Mouse (Mus musculus) spleen, adult 2 months (tissue): ENCODE measurements around the gene Ddx52. TPM values are rescaled to one million over a fixed set of nuclear protein-coding genes. Genes with fewer than 3 reads are reported as not detected.

ENCODE experiments used
- DNase-seq, 2 experiments: peaks; one replicate each; pipeline versions ENCODE4 v3.0.0 to v3.0.0-alpha.2; 2012 to 2021; ENCODE audit warnings: low spot score in 2 of 2, low read depth in 1 of 2
- H3K27ac ChIP-seq: fragments of 200-500 bp; 2 replicates; pipeline ENCODE4 v1.5.1; 2012; ENCODE audit warnings: low read length, inconsistent platforms; ENCODE audit not compliant: insufficient read depth
- H3K27me3 ChIP-seq: fragments of 200-500 bp; 2 replicates; pipeline ENCODE4 v1.6.1; 2012; ENCODE audit warnings: mild to moderate bottlenecking, moderate library complexity, low read length, inconsistent platforms; ENCODE audit not compliant: control insufficient read depth, insufficient read depth
- H3K36me3 ChIP-seq: fragments of 200-500 bp; 2 replicates; pipeline ENCODE4 v1.6.1; 2012; ENCODE audit warnings: mild to moderate bottlenecking, low read length, inconsistent platforms; ENCODE audit not compliant: control insufficient read depth, insufficient read depth
- H3K4me1 ChIP-seq: fragments of 200-500 bp; 2 replicates; pipeline ENCODE4 v1.6.1; 2011; ENCODE audit warnings: inconsistent platforms; ENCODE audit not compliant: control insufficient read depth, insufficient read depth, insufficient read length
- H3K4me3 ChIP-seq: fragments of 200-500 bp; 2 replicates; pipeline ENCODE4 v1.5.1; 2011; ENCODE audit warnings: mild to moderate bottlenecking, inconsistent platforms; ENCODE audit not compliant: insufficient read depth, insufficient read length; ENCODE audit errors: extremely low read depth
- CTCF ChIP-seq: fragments of 200-500 bp; IDR thresholded peaks from 2 replicates; pipeline ENCODE4 v1.5.1; 2011; ENCODE audit warnings: mild to moderate bottlenecking, inconsistent platforms; ENCODE audit not compliant: insufficient read depth, insufficient read length, insufficient replicate concordance; ENCODE audit errors: extremely low read depth
- POLR2A ChIP-seq: fragments of 200-500 bp; IDR thresholded peaks from 2 replicates; pipeline ENCODE4 v1.6.1; 2011; ENCODE audit warnings: low read depth, low read length, inconsistent platforms
- WGBS: fragments of 180-500 bp; shearing (Covaris S2); methylation state at CpG from one replicate; pipeline ENCODE4 v1.1.7; 2018; 5-methylcytosine and 5-hydroxymethylcytosine counted together
- polyA plus RNA-seq: library from polyadenylated mRNA; depleted of rRNA; stranded (reverse); fragments of >200 nt; gene quantifications from 2 replicates; pipeline ENCODE4 v1.2.3, GENCODE M21; 2012

The Ddx52 gene
- polyA plus RNA-seq, 1 experiment = 3.1 TPM

DNA sequence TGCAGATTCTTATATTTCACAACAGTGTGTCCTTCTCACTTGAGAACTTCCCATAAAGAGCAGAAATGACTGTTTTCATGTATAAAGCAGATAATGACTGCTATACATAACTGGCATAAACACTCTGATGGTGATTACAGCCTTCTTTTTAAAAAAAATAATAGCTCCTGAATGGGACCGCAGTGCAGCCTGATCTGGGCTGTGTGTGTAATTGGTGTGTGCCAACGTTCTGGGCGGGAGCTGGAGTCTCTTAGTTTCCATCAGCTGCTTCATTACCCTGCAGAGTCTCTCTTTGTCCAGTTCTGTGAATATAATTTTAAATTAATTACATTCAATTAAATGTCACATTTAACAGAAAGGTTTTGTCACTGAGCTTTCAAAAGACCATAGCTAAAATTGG lies 57.1 kb downstream of the Ddx52 start:
- Histone ChIP-seq H3K27ac (no peak overlapping the region), H3K4me1 (no peaks in the 10 kb centered on the region), H3K36me3 (peaks cover 37% of the 10 kb centered on the region), H3K27me3 (no peaks in the 10 kb centered on the region), H3K4me3 (no peak overlapping the region)
- no peak for DNase-seq
- WGBS = 95% methylated on average over 3 of the region's 3 CpGs
- TF ChIP-seq CTCF (no peak), POLR2A (no peak)

DNA sequence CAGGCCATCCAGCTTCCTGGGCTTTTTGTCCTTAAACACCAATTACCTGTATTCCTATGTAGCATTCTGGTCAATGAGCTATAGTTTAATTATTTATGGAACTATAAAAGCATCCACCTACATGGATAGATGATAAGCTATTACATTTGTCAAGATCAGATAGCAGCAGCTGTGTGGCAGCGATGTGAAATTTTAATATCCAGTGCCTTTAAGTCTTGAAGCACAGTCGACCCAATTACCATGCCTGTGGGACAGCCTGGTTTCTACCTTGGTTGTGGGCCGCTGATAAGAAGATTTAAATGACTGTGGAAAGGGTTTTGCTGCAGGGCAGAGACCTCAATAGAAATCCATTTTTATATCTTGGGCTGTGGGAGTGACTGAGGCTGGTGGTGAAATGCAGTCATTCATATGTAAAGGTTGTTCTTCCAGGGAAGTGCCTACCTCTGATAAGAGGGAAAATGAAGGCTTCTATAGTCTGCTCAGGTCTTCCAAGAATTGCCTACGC lies 57.6 kb downstream of the Ddx52 start:
- peaks cover 35% of the 10 kb centered on the region for H3K36me3 ChIP-seq

GRCm38 (mm10) chr11:84001257-84001656 lies 59.4 kb downstream of the Ddx52 start:
- 96% methylated on average over 3 of the region's 3 CpGs for WGBS
- Histone ChIP-seq H3K36me3 (peaks cover 32% of the 10 kb centered on the region), H3K4me1 (no peaks in the 10 kb centered on the region), H3K4me3 (no peak overlapping the region), H3K27ac (no peak overlapping the region), H3K27me3 (no peaks in the 10 kb centered on the region)
- TF ChIP-seq CTCF = no peak
- TF ChIP-seq POLR2A = no peak
- no peak for DNase-seq

More for the DNA sequence above, 57.6 kb downstream of the Ddx52 start:
- no peaks in the 10 kb centered on the region for H3K4me1 ChIP-seq
- TF ChIP-seq CTCF = no peak
- no peaks in the 10 kb centered on the region for H3K27me3 ChIP-seq
- 94% methylated on average over 4 of the region's 4 CpGs for WGBS
- H3K4me3 ChIP-seq = no peak overlapping the region
- no peak overlapping the region for H3K27ac ChIP-seq
- DNase-seq = no peak

DNA sequence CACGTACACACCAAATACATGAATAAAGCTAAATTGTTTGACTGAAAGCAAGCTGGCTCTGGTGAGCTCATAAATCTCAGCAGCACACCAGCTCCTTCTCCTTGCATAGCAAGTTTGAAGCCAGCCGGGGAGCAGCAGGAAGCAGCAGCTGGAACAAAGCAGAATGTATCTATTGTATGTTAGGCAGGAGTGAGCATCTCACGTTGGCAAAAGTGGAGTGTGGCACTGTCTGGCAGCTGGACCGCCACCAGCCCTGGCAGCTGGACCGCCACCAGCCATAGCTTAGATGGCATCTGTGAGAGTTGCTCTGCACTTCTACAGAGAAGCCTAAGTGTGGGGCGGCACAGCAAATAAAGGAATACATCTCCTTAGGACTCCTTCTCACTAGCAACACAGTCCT lies 62.1 kb downstream of the Ddx52 start:
- H3K27ac ChIP-seq = no peak overlapping the region
- 95% methylated on average over 6 of the region's 6 CpGs for WGBS
- H3K27me3 ChIP-seq = no peaks in the 10 kb centered on the region
- no peak overlapping the region for H3K4me3 ChIP-seq
- no peak for TF ChIP-seq POLR2A
- H3K4me1 ChIP-seq = no peaks in the 10 kb centered on the region
- H3K36me3 ChIP-seq = peaks cover 26% of the 10 kb centered on the region
- DNase-seq = no peak

DNA sequence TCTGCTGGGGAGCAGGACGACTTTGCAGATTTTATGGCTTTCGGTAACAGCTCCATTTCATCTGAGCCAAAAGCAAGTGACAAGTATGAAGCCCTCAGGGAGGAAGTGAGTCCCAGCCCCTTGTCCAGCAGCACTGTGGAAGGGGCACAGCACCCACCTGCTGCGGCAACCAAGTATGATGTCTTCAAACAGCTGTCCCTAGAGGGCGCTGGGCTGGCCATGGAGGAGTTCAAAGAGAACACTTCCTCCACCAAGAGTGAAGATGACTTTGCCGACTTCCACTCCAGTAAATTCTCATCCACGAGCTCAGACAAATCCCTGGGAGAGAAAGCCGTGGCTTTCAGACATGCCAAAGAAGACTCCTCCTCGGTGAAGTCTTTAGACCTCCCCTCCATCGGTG lies 67.1 kb downstream of the Ddx52 start:
- no peaks in the 10 kb centered on the region for H3K4me1 ChIP-seq
- TF ChIP-seq POLR2A = no peak
- TF ChIP-seq CTCF = no peak
- H3K27me3 ChIP-seq = no peaks in the 10 kb centered on the region
- H3K27ac ChIP-seq = no peak overlapping the region
- no peak overlapping the region for H3K4me3 ChIP-seq
- WGBS = 91% methylated on average over 9 of the region's 9 CpGs
- peaks cover 31% of the 10 kb centered on the region for H3K36me3 ChIP-seq
- no peak for DNase-seq

DNA sequence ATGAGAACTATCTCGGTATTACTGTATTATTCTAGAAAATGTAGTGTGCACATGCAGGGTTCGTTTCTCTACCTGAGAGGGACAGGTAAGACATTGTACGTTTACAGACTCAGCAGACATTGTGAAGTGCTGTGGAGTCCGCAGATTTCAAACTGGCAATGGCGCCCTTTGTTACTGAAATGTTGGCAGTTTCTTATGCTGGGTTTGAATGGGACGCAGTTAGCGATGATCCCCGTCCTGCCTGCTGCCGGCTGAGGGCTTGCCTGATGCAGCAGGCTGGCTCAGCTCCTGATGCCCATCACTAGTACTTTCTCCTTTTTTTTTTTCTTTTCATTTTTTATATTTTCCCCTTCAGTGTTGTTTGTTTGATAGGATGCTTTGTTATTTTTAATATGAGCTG lies 68.5 kb downstream of the Ddx52 start:
- Histone ChIP-seq H3K27ac (no peak overlapping the region), H3K36me3 (peaks cover 27% of the 10 kb centered on the region), H3K4me3 (no peak overlapping the region), H3K27me3 (no peaks in the 10 kb centered on the region), H3K4me1 (no peaks in the 10 kb centered on the region)
- DNase-seq = no peak
- 95% methylated on average over 9 of the region's 9 CpGs for WGBS
- no peak for TF ChIP-seq CTCF
- no peak for TF ChIP-seq POLR2A

DNA sequence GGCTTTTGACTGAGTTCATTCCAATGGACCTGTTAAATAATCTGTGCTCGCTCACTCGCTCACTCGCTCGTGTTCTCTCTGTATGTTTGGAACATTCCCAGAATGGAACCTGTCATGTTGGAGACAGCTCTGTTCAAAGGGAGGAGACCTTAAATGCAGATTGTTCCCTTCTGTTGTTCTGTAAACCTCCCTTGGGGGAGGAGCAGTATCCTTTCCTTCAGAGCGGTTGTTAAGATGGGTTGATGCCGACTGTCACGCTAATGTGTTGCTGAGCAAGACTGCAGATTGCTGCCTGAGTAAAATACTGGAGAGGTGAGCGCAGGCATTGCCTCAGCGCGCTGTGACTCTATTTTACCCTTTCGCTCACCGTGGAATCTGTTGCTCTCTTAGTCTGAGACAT lies 69.2 kb downstream of the Ddx52 start:
- Histone ChIP-seq H3K36me3 (peaks cover 27% of the 10 kb centered on the region), H3K4me1 (no peaks in the 10 kb centered on the region), H3K27me3 (no peaks in the 10 kb centered on the region), H3K27ac (no peak overlapping the region), H3K4me3 (no peak overlapping the region)
- no peak for DNase-seq
- 92% methylated on average over 12 of the region's 12 CpGs for WGBS
- no peak for TF ChIP-seq POLR2A
- no peak for TF ChIP-seq CTCF
